Mouse (Mus musculus) liver, embryonic 14.5 days (tissue): Measurements from ENCODE around the gene Pabpn1.

Source experiments
- CTCF ChIP-seq: IDR thresholded peaks from 2 replicates; pipeline ENCODE4 v1.5.1; 2016; ENCODE audit warnings: antibody characterized with exemption, low read depth, control low read depth
- EP300 ChIP-seq: IDR thresholded peaks from 2 replicates; pipeline ENCODE4 v1.6.1; 2016; ENCODE audit warnings: antibody characterized with exemption, low read depth

DNA sequence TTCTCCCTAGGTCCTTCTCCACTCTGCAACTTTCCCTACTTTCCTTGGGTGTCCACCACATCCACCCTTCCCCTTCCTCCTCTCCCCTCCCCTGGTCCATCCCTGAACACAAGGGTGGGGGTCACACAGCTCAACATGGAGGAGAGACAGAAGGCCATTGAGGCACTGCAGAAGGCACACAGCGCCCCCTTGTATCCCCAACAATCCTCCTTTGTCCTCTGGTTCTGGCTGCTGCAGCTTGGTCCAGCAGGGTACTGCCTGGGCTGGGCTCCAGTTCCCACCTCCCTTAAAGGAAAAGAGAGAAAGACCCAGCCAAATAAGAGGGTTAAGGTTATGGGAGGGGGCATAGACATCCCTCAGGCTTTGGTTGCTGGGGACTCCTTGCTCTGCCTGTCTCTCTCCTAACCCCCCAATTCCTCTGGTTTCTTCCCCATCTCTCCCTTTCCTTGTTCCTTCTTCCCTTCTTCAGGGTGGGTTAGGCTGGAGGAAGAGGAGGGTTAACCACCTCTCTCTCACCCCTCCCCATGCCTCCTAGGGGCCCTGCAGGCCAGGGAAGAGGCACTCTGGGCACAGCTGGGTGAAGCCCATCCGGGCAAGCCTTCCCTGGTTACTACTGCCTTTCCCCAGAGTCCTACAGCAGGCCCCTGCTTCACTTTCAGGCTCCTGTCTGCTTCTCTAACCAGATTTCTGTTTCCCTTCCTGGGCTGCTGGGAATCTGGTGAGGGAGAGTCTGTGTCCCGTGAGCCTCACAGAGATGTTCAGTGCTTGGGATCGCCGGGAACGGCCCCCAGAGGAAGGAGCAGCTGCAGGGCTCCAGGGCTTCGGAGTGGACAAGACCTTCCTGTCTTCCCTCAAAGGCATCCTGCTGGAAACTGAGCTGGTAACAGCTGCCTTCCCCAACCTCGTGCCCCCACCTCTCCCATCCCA, 43.9 kb downstream of the Pabpn1 start, which contains the start of gene Cmtm5:
- TF ChIP-seq CTCF = no peak
- TF ChIP-seq EP300 = no peak
